Mouse (Mus musculus) G1E-ER4 (cell line): ENCODE measurements around the gene Slc16a13. TPM values are rescaled to one million over a fixed set of nuclear protein-coding genes. Genes with fewer than 3 reads are reported as not detected.

Experiments
- GATA1 ChIP-seq: IDR thresholded peaks from one replicate; pipeline ENCODE4 v1.8.0; 2012; ENCODE audit warnings: low read length, inconsistent platforms
- polyA plus RNA-seq: library from polyadenylated mRNA; stranded (reverse); fragments of >175 nt; gene quantifications from 2 replicates; pipeline ENCODE4 v1.2.3, GENCODE M21; 2012

The Slc16a13 gene
- polyA plus RNA-seq, 1 experiment: 9.2 TPM

- no peak for TF ChIP-seq GATA1
Observed at GRCm38 (mm10) chr11:70220323-70220722, 541 bp downstream of the Slc16a13 start.

- TF ChIP-seq GATA1: no peak
Observed at GRCm38 (mm10) chr11:70219873-70220272, 991 bp downstream of the Slc16a13 start.

GRCm38 (mm10) chr11:70218741-70219470 lies 2.0 kb downstream of the Slc16a13 start:
- no peak for TF ChIP-seq GATA1

- TF ChIP-seq GATA1: no peak
Observed at GRCm38 (mm10) chr11:70218039-70218438, 2.8 kb downstream of the Slc16a13 start.

- no peak for TF ChIP-seq GATA1
Observed at GRCm38 (mm10) chr11:70216103-70216502, 4.8 kb downstream of the Slc16a13 start.

GRCm38 (mm10) chr11:70215301-70215700 lies 5.6 kb downstream of the Slc16a13 start:
- TF ChIP-seq GATA1: no peak

- TF ChIP-seq GATA1: no peak
Observed at GRCm38 (mm10) chr11:70214856-70215209, 6.0 kb downstream of the Slc16a13 start.

GRCm38 (mm10) chr11:70214191-70214855 lies 6.5 kb downstream of the Slc16a13 start:
- no peak for TF ChIP-seq GATA1

GRCm38 (mm10) chr11:70213736-70214135 lies 7.1 kb downstream of the Slc16a13 start:
- no peak for TF ChIP-seq GATA1

GRCm38 (mm10) chr11:70212896-70213295 lies 8.0 kb downstream of the Slc16a13 start:
- TF ChIP-seq GATA1: no peak

- TF ChIP-seq GATA1: no peak
Observed at GRCm38 (mm10) chr11:70212423-70212822, 8.4 kb downstream of the Slc16a13 start, which contains the start of gene Slc16a11. TSS of gene Slc16a11 (plus strand) at chr11:70212752.

- TF ChIP-seq GATA1: no peak
Observed at GRCm38 (mm10) chr11:70211972-70212371, 8.9 kb downstream of the Slc16a13 start.

GRCm38 (mm10) chr11:70210681-70211080 lies 10.2 kb downstream of the Slc16a13 start:
- no peak for TF ChIP-seq GATA1

- no peak for TF ChIP-seq GATA1
Observed at GRCm38 (mm10) chr11:70208778-70209388, 12.0 kb downstream of the Slc16a13 start.

- TF ChIP-seq GATA1: no peak
Observed at GRCm38 (mm10) chr11:70207283-70207682, 13.6 kb downstream of the Slc16a13 start.

GRCm38 (mm10) chr11:70206801-70207200 lies 14.1 kb downstream of the Slc16a13 start:
- TF ChIP-seq GATA1: no peak
